Comparison of ENCODE assay signal across 14 mouse cellular contexts in genomic region chr19:53002166-53003095, GRCm38 (mm10). TPM values are rescaled to one million over a fixed set of nuclear protein-coding genes. Genes with fewer than 3 reads are reported as not detected.
A peak's percentile ranks its signal among the peaks of the same experiment; 100 is the strongest.
DNase-seq lines count a peak whose midpoint lies in the region; ATAC-seq and TF ChIP-seq lines count a peak whose summit lies in the region.
"Had no signal": no experiment of that assay in that cellular context is flagged by ENCODE, and none has a peak within 500 bp of the region (broad histone marks: within the 10 kb centered on the region; RNA-seq: fewer than 3 reads in every experiment).

No protein-coding gene starts in this region.

- no peak; the same call in 1 of the 2 replicates for ATAC-seq in heart, embryonic 15.5 days (replicated peaks; ENCODE audit: insufficient number of reproducible peaks, insufficient read depth, low FRiP score, low read depth)
- peak; percentile 71 for ATAC-seq in liver, postnatal 0 days

- WGBS in heart, embryonic 15.5 days = 73% methylated on average over 23 of the region's 23 CpGs
- 85% methylated on average over 23 of the region's 23 CpGs for WGBS in bone marrow, adult 2 months
- WGBS in liver, postnatal 0 days (ENCODE audit: insufficient replicate concordance) = 78% methylated on average over 23 of the region's 23 CpGs

- no peak for TF ChIP-seq CTCF in bone marrow, adult 2 months (IDR thresholded peaks at IDR 0.05; ENCODE audit: control insufficient read depth, insufficient read depth, low read length)
- TF ChIP-seq CTCF in liver, postnatal 0 days (IDR thresholded peaks at IDR 0.05; ENCODE audit: low read depth) = no peak

- H3K9ac ChIP-seq in heart, embryonic 15.5 days = no peak overlapping the region
- H3K9ac ChIP-seq in liver, postnatal 0 days (replicated peaks) = no peak overlapping the region
- H3K9ac ChIP-seq: hindbrain, embryonic 14.5 days; limb, embryonic 13.5 days; neural tube, embryonic 13.5 days had no signal

- peaks cover 92% of the 10 kb centered on the region for H3K36me3 ChIP-seq in heart, embryonic 15.5 days
- H3K36me3 ChIP-seq in liver, postnatal 0 days (replicated peaks; ENCODE audit: insufficient read depth, low read length) = peaks cover 91% of the 10 kb centered on the region

- no peak for DNase-seq in heart, adult 8-10 months (ENCODE audit: low spot score)
- peak; percentile 73 for DNase-seq in gastrocnemius, postnatal 14 days
- no peak for DNase-seq in liver, postnatal 0 days
- no peak for DNase-seq in embryo, embryonic 10.5 days (ENCODE audit: low spot score)
- DNase-seq in adrenal gland, postnatal 10 days = no peak
- no peak for DNase-seq in thymus, adult 18-20 months
- DNase-seq: adrenal gland, postnatal 25 days; cerebellum, adult 11-12 months; kidney, adult 18-20 months had no signal

- TF ChIP-seq EP300 in liver, postnatal 0 days (IDR thresholded peaks at IDR 0.05; ENCODE audit: low read depth) = peak; percentile 21; the same call in 1 of the 2 replicates

- peaks cover 17% of the 10 kb centered on the region for H3K4me1 ChIP-seq in heart, embryonic 15.5 days (replicated peaks)
- H3K4me1 ChIP-seq in bone marrow, adult 2 months (ENCODE audit: control insufficient read depth, insufficient read depth, low read length) = no peaks in the 10 kb centered on the region; the same call in none of the 2 replicates
- H3K4me1 ChIP-seq in liver, postnatal 0 days (ENCODE audit: insufficient read depth) = peaks cover 13% of the 10 kb centered on the region
- H3K4me1 ChIP-seq: neural tube, embryonic 13.5 days had no signal

- intact Hi-C loops in gastrocnemius, postnatal 14 days (cut with DNase I; ENCODE audit: low total_unique reads) = no loop called here

- no peak overlapping the region for H3K4me3 ChIP-seq in heart, embryonic 15.5 days
- H3K4me3 ChIP-seq in bone marrow, adult 2 months (replicated peaks; ENCODE audit: control insufficient read depth, low read depth, low read length) = no peak overlapping the region
- no peak overlapping the region for H3K4me3 ChIP-seq in liver, postnatal 0 days (ENCODE audit: low read depth, low read length)
- H3K4me3 ChIP-seq: limb, embryonic 13.5 days; neural tube, embryonic 13.5 days had no signal

- H3K4me2 ChIP-seq in heart, embryonic 15.5 days = no peak overlapping the region
- peak overlapping the region; percentile 45 for H3K4me2 ChIP-seq in liver, postnatal 0 days (ENCODE audit: low read depth, low read length)
- H3K4me2 ChIP-seq: hindbrain, embryonic 14.5 days; limb, embryonic 13.5 days; neural tube, embryonic 13.5 days had no signal

- TF ChIP-seq POLR2A in bone marrow, adult 2 months (IDR thresholded peaks at IDR 0.05; ENCODE audit: borderline replicate concordance, control insufficient read depth, low read depth, low read length) = 0 out of 2 replicates have a peak, but pooled peaks have one; percentile 28

- no peaks in the 10 kb centered on the region for H3K9me3 ChIP-seq in heart, embryonic 15.5 days (replicated peaks)
- H3K9me3 ChIP-seq in liver, postnatal 0 days (ENCODE audit: low read length) = no peaks in the 10 kb centered on the region
- H3K9me3 ChIP-seq: limb, embryonic 13.5 days; neural tube, embryonic 13.5 days had no signal

- H3K27ac ChIP-seq in heart, embryonic 15.5 days = peak overlapping the region; percentile 33
- no peak overlapping the region for H3K27ac ChIP-seq in bone marrow, adult 2 months (ENCODE audit: control insufficient read depth, insufficient read depth, low read depth, low read length, poor library complexity)
- peak overlapping the region; percentile 60; the same call in 1 of the 2 replicates for H3K27ac ChIP-seq in liver, postnatal 0 days (ENCODE audit: low read depth)
- H3K27ac ChIP-seq: hindbrain, embryonic 14.5 days; limb, embryonic 13.5 days; neural tube, embryonic 13.5 days had no signal

- no peaks in the 10 kb centered on the region for H3K27me3 ChIP-seq in heart, embryonic 15.5 days
- no peaks in the 10 kb centered on the region for H3K27me3 ChIP-seq in liver, postnatal 0 days (ENCODE audit: insufficient read depth, low read length)
- H3K27me3 ChIP-seq: limb, embryonic 13.5 days; neural tube, embryonic 13.5 days had no signal

RNA-seq across cellular contexts. Expression of gene Xpnpep1, which starts 37.6 kb away (rescaled TPM):
- polyA plus RNA-seq in heart, embryonic 15.5 days (2015; fragmentation: Nextera tagmentation; extraction: Ambion mirVana) = 128 and 135 TPM in 2 replicates
- total RNA-seq in heart, adult 8-10 months (2022) = 10 to 100 TPM; 52.4 to 81.0 (median 72.0) TPM
- 38.8 and 45.4 TPM in 2 replicates for polyA plus RNA-seq in bone marrow, adult 2 months (2011; ENCODE audit: insufficient read depth, insufficient read length, low replicate concordance, missing spikeins)
- 10 to 100 TPM; 63.1 to 75.1 TPM for total RNA-seq in gastrocnemius, postnatal 14 days (2021)
- polyA plus RNA-seq in liver, postnatal 0 days (2015; fragmentation: Nextera tagmentation; extraction: Ambion mirVana) = 55.4 and 62.0 TPM in 2 replicates
- total RNA-seq in adrenal gland, postnatal 10 days (2021) = 100 to 1,000 TPM; 103 to 105 TPM
